Mouse (Mus musculus): Measurements from ENCODE around the gene Gm37240. TPM values are rescaled to one million over a fixed set of nuclear protein-coding genes. Genes with fewer than 3 reads are reported as not detected.
A peak's percentile ranks its signal among the peaks of the same experiment; 100 is the strongest.

The Gm37240 gene
- polyA plus RNA-seq, 1 experiment from 2014 or later: 0.11 TPM

DNA sequence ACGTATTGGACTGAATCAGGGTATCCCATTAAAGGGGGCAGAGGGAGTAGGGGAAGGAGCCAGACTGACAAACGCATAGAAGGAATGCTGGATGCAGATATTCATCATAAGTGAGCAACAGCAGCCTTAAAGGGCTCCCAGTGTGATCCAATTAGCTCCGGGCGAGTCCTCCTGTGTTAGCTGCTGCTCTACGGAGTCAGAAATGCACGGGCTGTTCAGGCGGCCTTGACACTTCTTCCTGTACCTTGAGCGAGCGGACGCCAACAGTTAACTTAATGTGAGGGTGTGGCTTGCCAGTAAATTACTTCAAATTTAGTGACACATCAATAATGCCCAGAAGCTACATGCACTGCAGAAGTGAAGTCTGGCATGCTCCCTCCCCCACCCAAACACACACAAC lies 1151.6 kb downstream of the Gm37240 start:
- DNase-seq (peak; percentile 34), ATAC-seq (ENCODE audit: low FRiP score, low TSS enrichment) (no peak)
- Histone ChIP-seq H3K9ac (replicated peaks; ENCODE audit: low read length) (no peak overlapping the region), H3K4me1 (ENCODE audit: control insufficient read depth, insufficient read depth, low read length) (peaks cover 21% of the 10 kb centered on the region), H3K4me3 (replicated peaks; ENCODE audit: low read depth, low read length) (no peak overlapping the region), H3K36me3 (ENCODE audit: control insufficient read depth, insufficient read depth, low read length) (no peaks in the 10 kb centered on the region), H3K27ac (replicated peaks; ENCODE audit: low read depth, low read length) (no peak overlapping the region), H3K4me2 (ENCODE audit: low read length) (no peak overlapping the region), H3K27me3 (ENCODE audit: control insufficient read depth, insufficient read depth, low read length) (peaks cover 9% of the 10 kb centered on the region; the same call in 1 of the 2 replicates), H3K9me3 (ENCODE audit: control insufficient read depth, low read length) (no peaks in the 10 kb centered on the region)
- 58% methylated on average over 10 of the region's 10 CpGs for WGBS

GRCm38 (mm10) chr3:84732516-84732915 lies 1154.8 kb downstream of the Gm37240 start:
- DNase-seq (no peak), ATAC-seq (ENCODE audit: low FRiP score, low TSS enrichment) (no peak)
- Histone ChIP-seq H3K27ac (replicated peaks; ENCODE audit: low read depth, low read length) (peak overlapping the region; percentile 66), H3K36me3 (ENCODE audit: control insufficient read depth, insufficient read depth, low read length) (no peaks in the 10 kb centered on the region), H3K4me1 (ENCODE audit: control insufficient read depth, insufficient read depth, low read length) (peaks cover 22% of the 10 kb centered on the region), H3K4me3 (replicated peaks; ENCODE audit: low read depth, low read length) (peak overlapping the region; percentile 21; the same call in 1 of the 2 replicates), H3K27me3 (ENCODE audit: control insufficient read depth, insufficient read depth, low read length) (peaks cover 16% of the 10 kb centered on the region; the same call in 1 of the 2 replicates), H3K9ac (replicated peaks; ENCODE audit: low read length) (peak overlapping the region; percentile 31), H3K9me3 (ENCODE audit: control insufficient read depth, low read length) (no peaks in the 10 kb centered on the region), H3K4me2 (ENCODE audit: low read length) (peak overlapping the region; percentile 53)
- 6% methylated on average over 6 of the region's 6 CpGs for WGBS

GRCm38 (mm10) chr3:84732016-84732502 lies 1155.3 kb downstream of the Gm37240 start:
- Histone ChIP-seq H3K27ac (replicated peaks; ENCODE audit: low read depth, low read length) (peak overlapping the region; percentile 66), H3K9ac (replicated peaks; ENCODE audit: low read length) (peak overlapping the region; percentile 31), H3K4me3 (replicated peaks; ENCODE audit: low read depth, low read length) (peak overlapping the region; percentile 21), H3K27me3 (ENCODE audit: control insufficient read depth, insufficient read depth, low read length) (peaks cover 14% of the 10 kb centered on the region; the same call in 1 of the 2 replicates), H3K9me3 (ENCODE audit: control insufficient read depth, low read length) (no peaks in the 10 kb centered on the region), H3K4me2 (ENCODE audit: low read length) (peak overlapping the region; percentile 53), H3K4me1 (ENCODE audit: control insufficient read depth, insufficient read depth, low read length) (peaks cover 22% of the 10 kb centered on the region), H3K36me3 (ENCODE audit: control insufficient read depth, insufficient read depth, low read length) (no peaks in the 10 kb centered on the region)
- ATAC-seq (ENCODE audit: low FRiP score, low TSS enrichment) (peak; percentile 75), DNase-seq (peak; percentile 75)
- 1% methylated on average over 20 of the region's 20 CpGs for WGBS

DNA sequence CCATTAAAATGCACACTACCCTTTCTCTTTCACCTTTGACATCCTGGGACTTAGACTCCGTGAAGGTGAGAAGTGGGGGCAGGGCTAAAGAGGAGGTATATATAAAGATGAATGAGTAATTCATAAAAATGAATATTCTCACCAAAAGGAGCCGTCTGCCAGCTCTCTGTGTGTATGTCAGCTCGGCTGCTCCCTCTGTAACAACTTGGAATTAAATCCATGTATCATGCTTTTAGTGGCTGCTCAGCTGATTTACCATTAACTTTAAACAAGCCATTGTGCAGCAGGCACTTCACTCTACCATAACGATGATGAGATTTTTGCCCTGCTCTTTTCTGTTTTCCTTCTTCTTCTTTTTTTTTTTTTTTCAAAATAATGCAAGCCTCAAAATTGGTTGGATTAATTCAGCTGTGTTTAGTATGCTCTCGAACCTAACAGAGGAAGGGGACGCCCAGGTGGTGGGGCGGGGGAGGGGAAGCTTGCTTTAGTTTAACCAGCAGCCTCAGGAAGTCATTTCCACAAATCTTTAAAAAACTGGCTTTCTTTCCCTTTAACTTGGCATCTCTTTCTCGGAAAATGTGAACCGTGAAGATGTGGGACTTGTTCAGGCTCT lies 1155.8 kb downstream of the Gm37240 start:
- Histone ChIP-seq H3K27me3 (ENCODE audit: control insufficient read depth, insufficient read depth, low read length) (peaks cover 8% of the 10 kb centered on the region; the same call in 1 of the 2 replicates), H3K36me3 (ENCODE audit: control insufficient read depth, insufficient read depth, low read length) (no peaks in the 10 kb centered on the region), H3K9ac (replicated peaks; ENCODE audit: low read length) (peak overlapping the region; percentile 31), H3K9me3 (ENCODE audit: control insufficient read depth, low read length) (no peaks in the 10 kb centered on the region), H3K4me1 (ENCODE audit: control insufficient read depth, insufficient read depth, low read length) (peaks cover 22% of the 10 kb centered on the region), H3K4me3 (replicated peaks; ENCODE audit: low read depth, low read length) (peak overlapping the region; percentile 21), H3K27ac (replicated peaks; ENCODE audit: low read depth, low read length) (peak overlapping the region; percentile 66), H3K4me2 (ENCODE audit: low read length) (peak overlapping the region; percentile 53)
- DNase-seq (peak; percentile 42), ATAC-seq (ENCODE audit: low FRiP score, low TSS enrichment) (no peak)
- WGBS: 8% methylated on average over 9 of the region's 9 CpGs

DNA sequence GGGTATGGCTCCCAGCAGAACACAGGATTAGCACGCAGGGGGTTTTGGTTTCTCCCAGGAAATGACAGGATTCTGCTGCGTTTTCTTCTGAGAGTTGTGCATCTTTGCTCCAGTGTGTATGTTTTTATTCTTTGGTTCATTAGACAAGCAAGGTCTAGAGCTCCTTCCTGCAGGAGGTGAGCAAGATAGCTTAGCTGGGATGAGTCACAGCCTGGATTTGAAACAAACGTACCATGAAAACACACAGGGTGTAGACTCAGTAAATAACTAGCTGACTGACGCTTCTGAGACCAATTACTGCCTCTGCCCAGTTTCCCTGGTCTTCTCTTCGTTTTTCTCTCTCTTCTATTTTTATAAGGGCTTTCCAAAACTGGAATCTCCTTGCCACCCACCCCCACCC lies 1156.3 kb downstream of the Gm37240 start:
- H3K36me3 ChIP-seq (ENCODE audit: control insufficient read depth, insufficient read depth, low read length): no peaks in the 10 kb centered on the region
- H3K9me3 ChIP-seq (ENCODE audit: control insufficient read depth, low read length): no peaks in the 10 kb centered on the region
- ATAC-seq (ENCODE audit: low FRiP score, low TSS enrichment) (no peak), DNase-seq (peak; percentile 32)
- peaks cover 22% of the 10 kb centered on the region for H3K4me1 ChIP-seq (ENCODE audit: control insufficient read depth, insufficient read depth, low read length)
- peaks cover 7% of the 10 kb centered on the region; the same call in 1 of the 2 replicates for H3K27me3 ChIP-seq (ENCODE audit: control insufficient read depth, insufficient read depth, low read length)
- H3K9ac ChIP-seq (replicated peaks; ENCODE audit: low read length): no peak overlapping the region; the same call in 1 of the 2 replicates
- 27% methylated on average over 5 of the region's 5 CpGs for WGBS
- H3K27ac ChIP-seq (replicated peaks; ENCODE audit: low read depth, low read length): peak overlapping the region; percentile 66
- peak overlapping the region; percentile 53 for H3K4me2 ChIP-seq (ENCODE audit: low read length)
- no peak overlapping the region for H3K4me3 ChIP-seq (replicated peaks; ENCODE audit: low read depth, low read length)

DNA sequence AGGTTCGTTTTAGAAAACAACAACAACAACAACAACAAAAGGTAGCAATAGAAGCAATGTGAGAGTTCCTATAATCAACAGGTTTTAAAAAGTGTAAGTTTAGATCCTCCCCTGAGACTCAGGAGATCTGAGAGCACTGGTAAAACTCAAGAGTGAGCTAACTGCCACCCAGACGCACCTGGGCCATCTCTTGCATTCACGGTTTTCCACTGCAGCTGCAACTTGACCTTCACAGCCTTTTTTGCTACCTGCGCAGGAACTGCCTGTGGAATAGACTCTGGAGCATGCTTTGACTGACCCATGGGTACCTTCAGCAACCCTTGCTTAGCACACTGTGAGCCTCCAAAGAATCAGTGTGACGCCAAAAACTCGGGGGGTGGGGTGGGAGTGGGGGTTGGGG lies 1157.5 kb downstream of the Gm37240 start:
- H3K36me3 ChIP-seq (ENCODE audit: control insufficient read depth, insufficient read depth, low read length): no peaks in the 10 kb centered on the region
- no peak overlapping the region for H3K4me2 ChIP-seq (ENCODE audit: low read length)
- ATAC-seq (ENCODE audit: low FRiP score, low TSS enrichment) (no peak), DNase-seq (no peak)
- H3K4me3 ChIP-seq (replicated peaks; ENCODE audit: low read depth, low read length): no peak overlapping the region
- H3K9me3 ChIP-seq (ENCODE audit: control insufficient read depth, low read length): no peaks in the 10 kb centered on the region
- peaks cover 22% of the 10 kb centered on the region for H3K4me1 ChIP-seq (ENCODE audit: control insufficient read depth, insufficient read depth, low read length)
- H3K27ac ChIP-seq (replicated peaks; ENCODE audit: low read depth, low read length): no peak overlapping the region
- no peak overlapping the region for H3K9ac ChIP-seq (replicated peaks; ENCODE audit: low read length)
- 82% methylated on average over 6 of the region's 6 CpGs for WGBS
- H3K27me3 ChIP-seq (ENCODE audit: control insufficient read depth, insufficient read depth, low read length): peaks cover 7% of the 10 kb centered on the region; the same call in 1 of the 2 replicates

- 61% methylated on average over 5 of the region's 5 CpGs for WGBS
- no peak overlapping the region for H3K27ac ChIP-seq (replicated peaks; ENCODE audit: low read depth, low read length)
- no peaks in the 10 kb centered on the region for H3K4me1 ChIP-seq (ENCODE audit: control insufficient read depth, insufficient read depth, low read length)
- ATAC-seq (ENCODE audit: low FRiP score, low TSS enrichment) (no peak), DNase-seq (no peak)
- H3K9me3 ChIP-seq (ENCODE audit: control insufficient read depth, low read length): no peaks in the 10 kb centered on the region
- H3K9ac ChIP-seq (replicated peaks; ENCODE audit: low read length): no peak overlapping the region
- no peaks in the 10 kb centered on the region for H3K36me3 ChIP-seq (ENCODE audit: control insufficient read depth, insufficient read depth, low read length)
- no peak overlapping the region for H3K4me2 ChIP-seq (ENCODE audit: low read length)
- no peak overlapping the region for H3K4me3 ChIP-seq (replicated peaks; ENCODE audit: low read depth, low read length)
- peaks cover 7% of the 10 kb centered on the region for H3K27me3 ChIP-seq (ENCODE audit: control insufficient read depth, insufficient read depth, low read length)
These were observed 1163.3 kb downstream of the Gm37240 start for GRCm38 (mm10) chr3:84723996-84724395.

DNA sequence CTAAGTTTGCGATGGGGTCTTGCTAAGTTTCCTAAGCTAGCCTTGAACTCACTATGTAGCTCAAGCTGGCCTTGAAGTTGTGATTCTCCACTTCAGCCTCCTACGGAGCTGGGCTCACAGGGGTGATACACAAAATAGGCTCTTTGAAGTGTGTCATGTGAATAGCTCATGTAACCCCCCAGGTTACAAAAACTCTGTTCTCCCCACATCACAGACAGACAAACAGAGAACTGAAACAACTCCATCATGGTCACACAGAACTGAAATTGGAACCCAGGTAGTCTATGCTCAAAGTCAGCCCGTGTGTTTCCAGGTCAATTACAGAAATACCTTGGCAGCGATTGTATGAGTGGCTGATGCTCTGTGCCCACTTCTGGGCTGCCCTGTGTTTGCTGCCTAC lies 1164.6 kb downstream of the Gm37240 start:
- no peak overlapping the region for H3K4me3 ChIP-seq (replicated peaks; ENCODE audit: low read depth, low read length)
- H3K4me2 ChIP-seq (ENCODE audit: low read length): no peak overlapping the region
- H3K9ac ChIP-seq (replicated peaks; ENCODE audit: low read length): no peak overlapping the region
- peaks cover 3% of the 10 kb centered on the region; the same call in 1 of the 2 replicates for H3K27me3 ChIP-seq (ENCODE audit: control insufficient read depth, insufficient read depth, low read length)
- ATAC-seq (ENCODE audit: low FRiP score, low TSS enrichment) (no peak), DNase-seq (no peak)
- H3K4me1 ChIP-seq (ENCODE audit: control insufficient read depth, insufficient read depth, low read length): no peaks in the 10 kb centered on the region
- no peak overlapping the region for H3K27ac ChIP-seq (replicated peaks; ENCODE audit: low read depth, low read length)
- H3K36me3 ChIP-seq (ENCODE audit: control insufficient read depth, insufficient read depth, low read length): no peaks in the 10 kb centered on the region
- no peaks in the 10 kb centered on the region for H3K9me3 ChIP-seq (ENCODE audit: control insufficient read depth, low read length)
- 96% methylated on average over 4 of the region's 4 CpGs for WGBS

Measured in midbrain, embryonic 14.5 days (tissue).